Mouse (Mus musculus) mouse trophoblast stem cell (cell line): ENCODE results near the gene Dus3l.

Experiments
- in situ Hi-C, 2 experiments: fragments of 300-500 bp; cut with MseI, MboI; formaldehyde crosslinking; loops; 2 replicates in 1 of 2; 3 replicates in 1 of 2; pipeline ENCODE4 v1.15.1; 2025

Dus3l gene

DNA sequence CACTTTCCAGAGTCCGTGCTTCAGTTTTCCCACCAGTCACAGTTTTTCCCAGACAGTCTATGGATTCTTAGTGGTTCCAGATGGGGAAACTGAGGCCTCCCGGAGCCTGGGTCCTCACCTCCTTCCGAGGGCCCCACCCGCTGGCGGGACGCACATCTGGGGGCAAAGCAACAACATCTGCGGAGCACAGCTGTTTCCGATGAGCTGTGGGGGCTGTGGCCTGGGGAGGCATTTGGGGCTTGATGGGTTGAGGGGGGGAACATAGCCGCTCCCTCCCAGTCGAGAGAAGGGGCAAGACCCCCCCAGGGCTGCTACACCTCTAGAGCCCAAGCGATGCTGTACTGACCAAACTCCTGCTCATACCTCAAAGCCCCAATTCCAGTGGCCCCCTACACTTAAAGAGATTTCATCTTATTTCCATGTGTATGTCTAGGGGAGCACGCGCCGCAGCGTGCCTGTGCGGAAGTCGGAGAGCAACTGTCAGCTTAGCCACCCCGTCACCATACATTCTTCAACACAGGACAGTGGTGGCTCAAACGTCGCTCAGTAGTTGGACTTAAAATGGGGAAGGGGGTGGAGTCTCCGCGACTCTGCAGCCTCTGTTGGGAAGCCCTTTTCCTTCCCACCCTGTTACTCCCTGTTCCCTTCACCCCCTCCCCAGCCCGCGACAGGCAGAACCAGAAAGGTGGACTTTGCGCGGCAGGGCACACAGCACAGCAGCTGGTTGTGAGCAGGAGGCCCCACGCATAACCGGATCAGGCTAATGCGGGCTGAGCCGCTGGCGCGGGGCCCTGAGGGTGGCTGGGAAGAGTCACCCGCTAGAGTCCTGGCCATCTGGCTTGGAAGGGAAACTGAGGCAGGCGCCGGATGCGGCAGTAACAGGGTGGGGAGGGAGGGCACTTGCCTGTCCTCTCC lies 10.0 kb upstream of the Dus3l start:
- in situ Hi-C loops: no loop called here

DNA sequence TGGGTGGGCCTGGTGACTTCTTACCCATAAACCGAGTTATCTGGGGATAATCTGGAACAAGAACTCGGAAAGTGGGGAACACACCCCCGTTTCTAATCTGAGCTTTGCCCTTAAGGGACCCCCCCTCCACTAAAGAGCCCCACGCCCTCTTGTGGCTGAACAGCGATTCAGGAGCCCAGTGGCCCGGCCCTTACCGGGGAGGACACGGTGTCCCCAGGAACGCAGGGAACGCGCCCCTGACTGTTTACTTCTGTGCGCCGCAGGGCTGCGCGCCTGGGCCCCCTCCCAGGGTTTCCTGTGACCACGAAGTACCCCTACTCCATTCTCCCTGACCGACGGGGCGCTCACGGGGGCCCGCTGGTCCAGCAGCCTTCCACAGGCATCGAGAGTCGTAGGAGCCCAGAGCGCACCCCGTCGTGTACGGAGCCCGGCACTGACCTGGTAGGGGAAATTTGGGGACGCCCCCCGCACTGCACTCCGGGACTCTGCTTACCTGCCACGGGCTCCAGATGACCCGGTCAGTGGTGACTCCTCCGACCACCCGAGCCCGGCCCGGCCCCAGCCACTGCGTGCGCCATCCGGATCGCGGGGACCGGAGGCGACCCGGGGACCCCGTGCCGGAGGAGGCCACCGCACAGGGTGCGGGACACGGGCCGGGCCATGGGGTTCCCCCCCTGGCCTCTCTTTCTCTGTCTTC lies 7.7 kb upstream of the Dus3l start:
- in situ Hi-C loops: no loop called here

DNA sequence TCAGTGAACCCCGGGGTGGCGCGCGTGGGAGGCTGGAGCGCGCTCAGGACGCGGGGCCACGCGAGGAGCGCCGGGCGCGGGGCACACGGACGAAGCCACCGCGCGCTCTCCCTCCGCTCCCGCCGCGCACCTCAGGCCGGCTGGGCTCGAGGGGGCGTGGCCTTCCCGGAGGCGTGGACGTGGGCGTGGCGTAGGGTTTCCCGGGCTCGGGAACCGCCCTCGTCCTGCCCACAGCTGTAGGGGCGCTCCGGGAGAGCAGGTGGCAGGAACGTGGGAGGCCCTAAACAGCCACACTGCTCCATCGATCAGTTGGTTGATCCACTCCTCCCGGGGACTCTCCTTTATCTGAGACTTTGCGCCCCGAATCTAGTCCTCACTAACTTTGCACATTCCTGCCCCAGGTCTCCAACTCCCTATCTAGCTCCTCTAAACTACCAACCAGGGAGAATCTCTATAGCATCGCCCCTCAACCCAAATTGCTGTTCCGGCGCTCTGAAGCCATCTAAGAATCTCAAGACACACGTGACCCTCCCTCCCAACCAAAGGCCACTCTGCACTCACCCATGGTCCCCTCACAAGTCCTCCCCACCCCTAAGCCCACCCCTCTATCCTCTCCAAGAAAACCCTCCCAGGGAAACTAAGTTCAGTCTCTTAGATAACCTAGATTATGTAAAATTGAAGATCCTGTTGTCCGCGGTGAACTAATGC lies 7.0 kb upstream of the Dus3l start, which contains the start of gene Nrtn:
Nrtn (minus strand) TSS at position 115 of the 708 bp plus-strand sequence.
- in situ Hi-C loops: no loop called here

DNA sequence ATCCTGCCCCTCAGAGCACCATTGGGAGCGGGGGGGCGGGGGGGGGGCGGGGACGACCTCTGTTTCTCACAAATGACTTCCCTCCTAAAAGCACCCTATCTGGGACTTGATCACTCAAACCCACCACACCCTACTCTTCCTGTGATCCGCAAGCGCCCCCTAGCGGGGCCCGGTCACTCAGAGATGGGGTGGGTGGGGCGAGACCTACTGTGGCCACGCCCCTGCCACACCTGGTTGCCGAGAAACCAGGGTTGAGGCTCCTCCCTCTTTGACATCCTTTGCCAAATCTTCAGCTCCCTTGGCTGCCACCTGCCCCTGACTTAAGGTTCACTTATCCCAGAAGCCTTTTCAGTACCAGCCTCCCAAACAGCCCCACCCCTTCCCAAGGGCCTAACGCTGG lies 6.4 kb upstream of the Dus3l start:
- in situ Hi-C loops: no loop called here

DNA sequence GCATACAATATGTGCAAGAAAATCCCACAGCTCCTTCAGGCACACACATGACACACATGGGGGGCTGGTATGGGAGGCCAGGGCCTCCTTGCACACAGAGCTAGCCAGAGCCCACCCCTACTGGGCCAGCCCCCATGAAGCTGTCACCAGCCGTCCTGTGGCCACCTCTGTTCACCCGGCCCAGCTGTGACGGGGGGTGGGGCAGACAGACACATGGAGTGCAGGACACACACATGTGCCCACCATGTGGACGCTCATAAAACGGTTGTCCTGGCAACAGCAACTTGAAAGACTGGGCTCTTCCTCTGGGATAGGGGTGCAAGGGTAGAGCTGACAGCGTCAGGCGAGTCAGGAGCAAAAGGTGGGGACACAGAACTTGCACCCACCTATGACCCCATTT lies 5.3 kb upstream of the Dus3l start:
- in situ Hi-C loops: no loop called here

DNA sequence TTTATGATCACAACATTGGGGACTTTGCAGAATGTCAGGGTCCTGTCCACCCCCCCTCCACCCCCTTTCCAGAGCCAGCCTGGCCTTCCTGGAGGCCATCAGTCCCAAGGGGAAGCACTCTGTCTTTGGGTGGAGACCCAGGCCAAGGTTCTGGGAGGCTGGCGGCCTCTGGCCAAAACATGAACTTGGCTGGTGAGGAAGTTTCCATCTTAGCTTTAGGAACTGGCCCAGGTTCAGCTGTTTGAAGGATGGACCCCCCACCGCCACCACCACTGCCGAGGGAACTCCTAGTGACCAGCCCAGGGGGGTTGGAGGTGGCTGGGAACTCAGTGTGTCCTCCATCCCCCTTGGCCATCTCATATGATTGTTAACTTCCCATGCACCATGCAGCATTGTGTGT lies 3.5 kb upstream of the Dus3l start:
- in situ Hi-C loops: no loop called here

DNA sequence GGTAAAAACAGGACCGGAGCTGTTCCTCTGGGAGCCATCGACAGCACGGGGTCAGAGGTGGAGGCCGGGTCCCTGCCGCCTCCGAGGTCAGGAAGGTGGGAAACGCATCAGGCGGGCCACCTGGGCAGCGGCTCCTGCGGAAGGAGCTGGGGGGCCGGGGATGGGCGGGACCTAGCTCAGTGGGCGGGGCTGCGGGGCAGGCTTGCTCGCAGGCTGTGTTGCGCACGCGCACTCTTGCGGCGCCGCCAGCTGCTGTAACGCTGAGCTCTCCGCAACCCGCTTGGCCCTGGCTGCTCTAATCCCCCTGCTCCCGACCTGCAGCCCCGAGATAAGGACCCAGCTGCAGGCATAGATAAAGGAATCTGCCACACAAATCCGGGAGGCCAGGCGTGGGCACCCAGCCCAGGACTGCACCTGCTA lies 2.6 kb upstream of the Dus3l start:
- in situ Hi-C loops: no loop called here

DNA sequence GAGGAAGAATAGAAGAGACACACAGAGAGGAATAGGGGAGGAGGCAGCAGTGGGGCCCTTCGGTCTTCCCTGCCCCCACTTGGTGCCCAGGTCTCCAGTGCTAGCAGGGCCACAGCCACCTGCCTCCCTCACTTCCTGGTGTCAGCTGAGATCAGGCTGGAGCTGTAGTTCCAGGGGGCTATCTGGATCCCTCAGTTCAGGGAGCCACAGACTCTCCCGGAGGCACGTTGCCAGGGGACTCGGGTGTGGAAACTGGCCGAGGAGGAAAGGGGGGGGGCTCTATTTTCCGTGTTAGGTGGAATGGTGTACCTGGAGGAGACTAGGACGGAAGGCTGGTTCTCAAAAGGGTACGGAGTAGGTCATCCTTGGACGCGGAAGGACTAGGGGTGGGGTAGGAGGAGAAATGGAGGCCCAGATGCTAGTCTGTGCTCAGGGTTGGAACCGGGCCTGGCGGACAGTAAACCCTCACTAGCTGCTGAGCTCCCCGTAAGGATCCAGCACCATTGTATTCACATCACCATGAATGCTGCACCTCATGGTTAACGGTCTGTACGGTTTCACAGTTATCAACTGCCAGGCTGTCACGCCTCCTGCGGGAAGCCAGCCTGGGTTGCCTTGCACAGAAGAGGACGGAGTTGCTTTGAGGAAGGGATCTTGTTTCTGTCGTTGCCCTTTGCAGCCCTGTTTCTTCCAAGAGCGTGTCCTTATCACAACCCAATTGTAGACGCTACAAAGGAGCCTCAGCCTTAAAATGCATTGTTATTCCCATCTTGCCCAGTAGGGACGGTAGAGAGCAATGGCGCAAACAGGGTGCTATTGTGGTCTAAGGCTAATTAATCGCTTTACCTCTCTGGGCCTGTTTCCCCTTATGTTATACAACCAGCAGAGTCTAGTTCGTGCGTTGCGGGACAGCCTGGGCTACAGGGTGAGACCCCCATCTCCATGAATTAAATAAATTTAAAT lies 1.5 kb upstream of the Dus3l start:
- in situ Hi-C loops: no loop called here

DNA sequence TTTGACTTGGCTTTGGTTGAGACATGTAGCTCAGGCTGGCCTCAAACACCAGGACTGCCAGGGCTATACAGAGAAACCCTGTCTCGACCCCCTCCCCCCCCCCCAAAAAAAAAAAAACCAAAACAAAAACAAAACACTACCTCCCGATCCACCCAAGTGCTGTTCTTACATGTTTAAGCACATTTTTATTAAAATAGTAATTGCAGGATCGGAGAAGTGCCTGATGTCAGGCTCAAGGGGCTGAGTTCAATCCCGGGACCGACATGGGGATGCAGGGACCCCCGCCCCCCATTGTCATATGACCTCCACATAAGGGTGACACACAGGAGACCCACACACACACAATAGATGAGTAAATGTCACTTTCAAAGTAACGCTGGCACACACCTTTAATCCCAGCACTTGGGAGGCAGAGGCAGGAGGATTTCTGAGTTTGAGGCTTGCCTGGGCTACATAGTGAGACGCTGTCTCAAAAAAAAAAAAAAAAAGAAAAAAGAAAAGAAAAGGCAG lies 761 bp upstream of the Dus3l start:
- in situ Hi-C loops: no loop called here

DNA sequence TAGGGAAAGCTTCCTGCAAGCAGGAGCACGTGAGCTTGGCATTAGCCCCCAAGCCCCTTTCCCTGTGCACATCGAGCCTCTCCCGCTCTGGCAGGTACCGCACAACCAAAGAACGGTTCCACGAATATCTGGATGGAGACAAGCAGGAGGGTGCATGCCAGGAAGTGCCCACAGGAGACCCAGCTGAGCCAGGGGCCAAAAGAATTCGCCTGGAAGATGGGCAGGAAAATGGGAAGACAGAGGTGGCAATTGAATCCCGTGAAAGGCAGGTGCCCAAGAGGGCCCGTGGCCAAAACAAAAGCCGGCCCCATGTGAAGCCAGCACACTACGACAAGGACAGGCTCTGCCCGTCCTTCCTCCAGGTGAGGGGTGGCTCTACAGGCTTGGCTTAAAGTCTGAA lies 874 bp downstream of the Dus3l start:
- in situ Hi-C loops: no loop called here

DNA sequence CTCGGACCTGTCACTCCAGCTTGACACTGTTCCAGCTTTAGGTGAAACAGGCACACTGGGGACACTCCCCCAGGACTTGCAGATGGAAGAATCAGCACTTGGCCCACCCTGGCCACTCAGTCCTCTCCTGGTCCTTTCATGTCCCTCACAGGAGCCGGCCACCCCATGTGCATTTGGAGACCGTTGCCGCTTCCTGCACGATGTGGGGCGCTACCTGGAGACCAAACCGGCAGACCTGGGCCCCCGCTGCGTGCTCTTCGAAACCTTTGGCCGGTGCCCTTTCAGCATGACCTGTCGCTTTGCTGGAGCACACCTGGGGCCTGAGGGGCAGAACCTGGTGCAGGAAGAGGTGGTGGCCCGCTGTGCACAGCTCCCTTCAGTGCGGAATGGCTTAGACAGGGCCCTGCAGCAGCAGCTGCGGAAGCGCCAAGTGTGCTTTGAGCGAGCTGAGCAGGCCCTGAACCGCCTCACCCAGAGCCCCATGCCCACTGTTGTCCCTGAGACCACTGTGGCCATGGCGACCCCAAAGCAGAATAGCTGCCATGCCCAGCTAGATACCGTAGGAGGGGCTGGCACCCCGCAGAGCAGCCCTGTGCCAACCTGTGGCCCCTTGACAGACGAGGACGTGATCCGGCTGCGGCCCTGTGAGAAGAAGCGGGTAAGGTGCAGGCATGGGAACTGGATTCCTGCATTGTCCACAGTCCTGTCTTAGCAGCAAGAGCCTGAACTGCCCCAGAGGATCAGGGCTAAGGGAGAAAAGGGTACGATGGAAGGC lies 2.3 kb downstream of the Dus3l start:
- in situ Hi-C loops: no loop called here

DNA sequence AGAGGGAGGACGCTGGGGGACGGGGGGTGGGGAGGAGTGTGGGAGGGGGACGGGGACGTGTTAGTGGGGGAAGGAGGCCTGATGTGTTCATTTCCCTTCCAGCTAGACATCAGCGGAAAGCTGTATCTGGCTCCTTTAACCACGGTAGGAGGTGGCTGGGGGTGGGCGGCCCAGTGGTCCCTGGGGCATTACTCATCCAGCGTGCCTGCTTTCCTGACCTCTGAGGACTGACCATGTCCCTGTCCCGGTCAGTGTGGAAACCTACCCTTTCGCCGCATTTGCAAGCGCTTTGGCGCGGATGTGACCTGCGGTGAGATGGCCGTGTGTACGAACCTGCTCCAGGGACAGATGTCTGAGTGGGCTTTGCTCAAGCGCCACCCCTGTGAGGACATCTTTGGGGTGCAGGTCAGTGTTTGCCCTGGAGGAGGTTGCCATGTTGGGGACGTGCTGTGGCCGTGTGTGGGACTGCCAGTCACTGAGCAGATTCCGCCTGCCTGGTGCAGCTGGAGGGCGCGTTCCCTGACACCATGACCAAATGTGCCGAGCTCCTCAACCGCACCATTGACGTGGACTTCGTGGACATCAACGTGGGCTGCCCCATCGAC lies 3.1 kb downstream of the Dus3l start:
- in situ Hi-C loops: no loop called here

DNA sequence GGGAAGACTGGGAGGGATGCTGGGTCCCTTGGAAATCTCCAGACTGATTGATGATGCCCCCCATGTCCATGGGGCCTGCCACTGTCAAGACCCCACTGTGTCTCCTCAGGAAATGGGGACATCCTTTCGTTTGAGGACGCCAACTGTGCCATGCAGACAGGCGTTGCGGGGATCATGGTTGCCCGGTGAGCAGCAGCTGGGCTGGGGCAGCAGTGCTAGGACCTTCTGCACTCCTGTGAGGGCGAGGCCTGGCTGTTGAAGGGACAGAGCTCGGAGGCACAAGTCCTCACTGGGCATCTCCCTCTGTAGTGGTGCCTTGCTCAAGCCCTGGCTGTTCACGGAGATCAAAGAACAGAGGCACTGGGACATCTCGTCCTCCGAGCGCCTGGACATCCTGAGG lies 4.4 kb downstream of the Dus3l start:
- in situ Hi-C loops: no loop called here

DNA sequence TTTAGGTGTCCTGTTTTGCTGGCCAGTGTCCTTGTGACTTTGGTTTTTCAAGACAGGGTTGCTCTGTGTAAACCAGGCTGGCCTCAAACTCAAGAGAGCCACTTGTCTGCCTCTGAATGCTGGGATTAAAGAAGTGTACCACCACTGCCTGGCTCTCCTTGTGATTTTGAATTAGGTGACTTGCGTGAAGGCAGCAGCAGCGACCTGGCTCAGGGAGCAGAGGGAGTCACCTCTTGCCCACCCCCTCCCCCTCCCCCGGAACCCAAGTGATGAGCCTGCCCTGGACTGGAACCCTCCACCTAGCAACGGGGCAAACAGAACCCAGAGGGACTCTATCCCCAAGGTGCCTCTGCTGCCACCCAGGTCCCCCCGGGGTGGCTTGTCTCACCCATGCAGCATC lies 5.4 kb downstream of the Dus3l start, which contains the start of gene Prr22:
Prr22 (plus strand) TSS at position 301 of the 400 bp plus-strand sequence.
- in situ Hi-C loops: no loop called here

DNA sequence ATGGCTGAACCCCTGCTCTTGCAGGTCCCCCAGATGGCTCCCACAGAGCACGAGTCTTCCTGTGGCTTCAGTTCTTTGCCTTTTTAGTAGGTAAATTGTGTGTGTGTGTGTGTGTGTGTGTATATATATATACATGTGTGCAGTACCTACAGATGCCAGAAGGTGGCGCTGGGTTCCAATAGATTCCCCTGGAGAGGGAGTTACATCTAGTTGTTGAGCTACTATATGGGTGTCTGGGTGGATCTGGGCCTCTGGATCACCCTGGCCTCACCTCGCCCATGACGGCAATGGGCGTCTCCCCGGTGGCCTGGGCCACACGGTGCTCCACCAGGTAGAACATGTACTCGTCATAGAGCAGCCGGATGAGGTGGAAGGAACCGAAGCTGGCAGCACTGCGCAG lies 13.0 kb downstream of the Dus3l start:
- in situ Hi-C loops: no loop called here

DNA sequence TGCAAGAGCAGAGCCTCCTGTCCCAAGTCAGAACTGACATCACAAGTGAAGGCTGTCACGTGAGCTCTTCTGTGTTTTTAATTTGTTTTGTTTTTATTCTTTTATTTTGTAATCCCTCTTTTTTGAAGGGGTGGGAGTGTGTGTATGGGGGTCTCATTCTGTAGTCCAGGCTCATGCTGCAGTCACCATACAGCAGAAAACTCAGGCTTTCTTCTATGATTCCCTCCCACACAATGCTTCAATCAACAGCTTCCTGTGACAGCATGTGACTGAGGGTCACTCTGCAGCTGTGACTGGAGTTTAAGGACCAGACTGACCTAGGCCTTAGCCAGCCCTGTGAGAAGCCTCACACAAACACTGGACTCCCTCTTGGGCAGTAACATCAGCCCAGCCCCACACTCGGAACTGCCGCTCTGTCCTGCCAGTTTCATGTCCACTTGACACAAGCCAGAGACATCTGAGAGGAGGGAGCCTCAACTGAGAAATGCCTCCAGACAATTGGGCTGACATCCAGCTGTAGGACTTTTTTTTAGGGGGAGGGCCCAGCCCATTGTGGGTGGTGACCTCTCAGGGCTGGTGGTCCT lies 14.3 kb downstream of the Dus3l start:
- in situ Hi-C loops: no loop called here

DNA sequence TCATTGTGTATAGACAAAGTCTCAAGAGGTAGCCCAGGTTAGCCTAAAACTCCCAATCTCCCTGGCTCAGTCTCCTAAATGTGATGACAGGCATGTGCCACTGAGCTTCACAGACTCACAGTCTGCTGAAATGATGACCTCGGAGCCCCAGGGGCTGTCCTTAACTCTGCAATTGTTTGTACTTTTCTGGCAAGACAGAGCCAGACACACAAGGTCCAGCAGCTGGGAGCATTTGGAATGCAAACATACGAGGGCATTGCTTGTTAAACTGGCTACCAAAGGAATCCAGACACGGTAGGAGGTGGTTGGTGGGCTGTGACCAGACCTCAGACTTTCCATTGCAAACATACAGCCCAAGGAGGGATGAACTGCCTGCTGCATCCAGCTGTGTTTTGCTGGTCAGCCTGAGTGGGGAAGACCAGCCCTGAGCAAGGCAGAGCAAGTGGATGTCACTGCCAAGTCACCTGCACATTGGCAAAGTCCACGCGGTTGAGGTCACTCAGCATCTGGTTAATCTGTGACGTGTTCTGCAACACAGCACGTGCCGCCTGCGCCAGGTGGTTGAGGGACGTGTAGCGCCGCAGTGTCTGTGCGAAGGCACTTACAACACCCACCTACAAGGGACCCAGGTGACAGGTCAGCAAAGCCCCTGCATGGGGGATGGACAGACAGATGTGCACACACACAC lies 15.9 kb downstream of the Dus3l start:
- in situ Hi-C loops: no loop called here

DNA sequence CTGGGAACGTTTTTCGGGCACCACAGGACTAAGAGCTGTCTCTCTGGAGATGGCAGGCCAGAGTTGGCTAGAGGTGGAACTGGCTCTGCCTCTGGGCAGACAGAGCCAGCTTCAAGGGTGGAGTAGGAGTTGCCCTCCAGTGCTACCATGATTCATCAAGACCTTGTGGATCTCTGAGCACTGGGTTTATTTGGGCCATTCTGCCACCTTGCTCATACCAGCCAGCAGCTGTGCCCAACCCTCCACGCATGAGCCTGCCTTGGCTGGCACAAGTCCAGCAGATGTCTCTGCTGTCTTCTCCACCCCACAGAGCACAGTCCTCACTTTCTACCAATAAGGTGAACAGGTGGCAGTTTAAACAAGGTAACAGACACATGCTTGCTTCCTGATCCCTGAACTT lies 24.3 kb downstream of the Dus3l start:
- in situ Hi-C loops: no loop called here

DNA sequence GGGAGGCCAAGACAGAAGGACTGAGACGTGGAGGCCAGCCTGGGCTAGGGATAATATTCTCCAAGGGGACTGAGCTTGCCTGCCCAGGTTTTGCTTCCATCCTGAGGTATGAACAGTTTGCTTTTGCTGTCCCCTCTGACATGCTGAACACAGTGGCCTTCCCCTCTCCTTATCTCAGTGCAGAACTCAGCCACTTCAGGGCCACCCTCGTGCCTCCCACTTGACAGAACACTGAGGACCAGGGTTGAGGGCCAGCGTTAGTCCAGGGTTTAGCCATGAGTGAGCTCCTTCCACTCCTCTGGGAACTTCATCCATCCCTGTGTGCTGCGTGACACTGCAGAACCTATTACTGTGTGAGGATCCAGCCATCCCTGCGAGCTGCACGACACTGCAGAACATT lies 24.7 kb downstream of the Dus3l start:
- in situ Hi-C loops: no loop called here
